Mouse (Mus musculus): Measurements from ENCODE around the gene Wdr62.

DNA sequence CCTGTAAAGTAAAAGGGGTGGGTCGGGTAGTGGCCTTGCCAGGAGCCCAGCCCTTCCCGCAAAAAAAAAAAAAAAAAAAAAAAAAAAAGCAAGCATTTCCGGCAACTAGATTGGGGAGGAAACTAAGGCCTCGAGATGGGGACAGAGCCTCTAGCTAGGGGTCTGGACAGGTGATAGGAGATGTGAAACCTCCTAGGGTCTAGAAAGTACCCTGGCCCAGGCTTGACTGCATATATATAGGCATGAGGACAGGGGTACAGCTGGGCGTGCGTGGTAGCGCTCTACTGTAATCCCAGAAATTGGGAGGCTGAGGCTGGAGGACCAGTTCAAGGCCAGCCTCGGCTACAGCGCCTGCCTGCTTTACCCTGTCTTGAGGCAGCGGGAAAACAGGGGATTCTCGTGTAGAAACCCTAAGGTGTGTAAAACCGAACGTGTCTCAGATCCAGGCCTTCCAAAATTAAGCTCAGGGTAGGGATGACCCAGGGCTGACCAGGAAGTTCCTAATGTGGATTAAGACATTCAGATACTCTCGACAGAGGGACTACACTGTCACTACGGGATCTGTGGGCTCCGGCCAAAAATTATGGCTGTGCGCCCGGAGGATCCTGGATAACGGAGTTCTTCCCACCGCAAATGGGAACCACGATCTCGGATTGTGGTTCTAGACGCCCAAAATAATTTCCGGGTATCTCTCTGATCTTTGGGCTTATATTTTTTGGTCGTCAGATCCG lies 86.0 kb downstream of the Wdr62 start:
- TF ChIP-seq TAL1 (IDR thresholded peaks at IDR 0.05; ENCODE audit: low read length): no peak
- no peak for TF ChIP-seq GATA1 (IDR thresholded peaks at IDR 0.05; ENCODE audit: low read length)
